Mouse (Mus musculus) C2C12 (cell line): ENCODE data around the gene Atp2b2.

ENCODE experiments used
- CEBPB ChIP-seq: IDR thresholded peaks from one replicate; pipeline ENCODE4 v1.6.1; 2011; ENCODE audit warnings: low read depth, mild to moderate bottlenecking, control low read depth, moderate library complexity
- CTCF ChIP-seq: IDR thresholded peaks from one replicate; pipeline ENCODE4 v1.5.1; 2011; ENCODE audit not compliant: control insufficient read depth, insufficient read depth, insufficient read length
- MAX ChIP-seq: IDR thresholded peaks from one replicate; pipeline ENCODE4 v1.6.1; 2011; ENCODE audit warnings: mild to moderate bottlenecking, control low read depth
- MYOD1 ChIP-seq: IDR thresholded peaks from one replicate; pipeline ENCODE4 v1.6.1; 2011; ENCODE audit warnings: low read depth; ENCODE audit not compliant: control insufficient read depth, insufficient read length
- MYOG ChIP-seq: IDR thresholded peaks from one replicate; pipeline ENCODE4 v1.6.1; 2011; ENCODE audit not compliant: control insufficient read depth, insufficient read length; ENCODE audit errors: extremely low read depth
- USF1 ChIP-seq: IDR thresholded peaks from one replicate; pipeline ENCODE4 v1.6.1; 2011; ENCODE audit warnings: low read depth, mild to moderate bottlenecking, control low read depth, moderate library complexity

DNA sequence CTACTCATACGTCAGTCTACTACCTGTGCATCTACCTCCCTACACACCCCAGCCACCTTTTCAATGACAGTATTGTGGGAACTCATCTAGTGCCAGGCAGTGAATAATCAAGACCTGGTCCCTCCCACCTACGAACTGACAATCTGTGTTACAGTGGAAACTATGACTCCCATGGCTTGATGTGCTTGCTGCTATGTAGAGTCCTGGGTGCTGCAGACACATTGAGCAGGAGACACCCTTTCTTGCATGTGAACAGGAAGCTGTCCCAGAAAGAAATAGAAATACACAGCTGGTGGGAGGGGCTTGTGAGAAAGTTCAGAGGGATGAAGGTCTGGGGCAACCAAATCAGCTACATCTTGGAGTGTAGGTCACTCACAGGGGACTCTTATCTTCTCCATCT lies 195.3 kb downstream of the Atp2b2 start:
- TF ChIP-seq MYOD1: no peak
- TF ChIP-seq CTCF: no peak
- no peak for TF ChIP-seq USF1
- no peak for TF ChIP-seq CEBPB
- TF ChIP-seq MAX: no peak
- no peak for TF ChIP-seq MYOG
